Mouse (Mus musculus) kidney, postnatal 25 days (tissue): ENCODE measurements at regions not wholly inside any gene's neighbourhood (a gene's known extent, or its start where the extent isn't known, plus 50 kb on each side); places are given as distances from the start of the nearest gene placed in this dataset.
A peak's percentile ranks its signal among the peaks of the same experiment; 100 is the strongest.

Experiments used
- DNase-seq, 2 experiments: peaks; one replicate each; pipeline ENCODE4 v3.0.0; 2021; ENCODE audit warnings: mixed read lengths in 2 of 2

DNA sequence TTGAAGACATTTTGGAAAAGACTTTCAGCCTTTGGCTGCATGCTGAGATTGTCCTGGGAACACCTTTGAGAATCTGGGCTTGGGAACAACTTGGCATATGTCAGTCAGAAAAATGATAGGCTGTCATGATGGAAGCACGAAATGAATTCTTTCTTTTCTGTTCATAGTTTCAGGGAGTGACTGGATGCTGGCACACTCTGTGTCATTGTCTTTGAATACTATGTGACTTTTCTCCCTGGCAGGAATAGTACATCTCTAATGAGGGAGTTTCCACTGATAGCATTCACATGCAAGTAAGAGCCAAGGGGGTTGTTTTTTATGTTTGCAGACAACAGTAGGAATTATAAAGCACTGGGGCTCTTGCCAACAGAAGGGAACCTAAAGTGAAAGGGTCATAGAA is 177.9 kb downstream of the Rassf9 start:
- peak in 1 of 2 experiments; percentile 15 for DNase-seq

- no peak for DNase-seq
Observed at GRCm38 (mm10) chr10:102686667-102687397, 174.8 kb downstream of the Rassf9 start.

GRCm38 (mm10) chr10:102685833-102686434 is 173.9 kb downstream of the Rassf9 start:
- DNase-seq: peak; percentile 6 to 58

- DNase-seq: no peak
Observed at GRCm38 (mm10) chr10:102667359-102667758, 155.3 kb downstream of the Rassf9 start.

DNA sequence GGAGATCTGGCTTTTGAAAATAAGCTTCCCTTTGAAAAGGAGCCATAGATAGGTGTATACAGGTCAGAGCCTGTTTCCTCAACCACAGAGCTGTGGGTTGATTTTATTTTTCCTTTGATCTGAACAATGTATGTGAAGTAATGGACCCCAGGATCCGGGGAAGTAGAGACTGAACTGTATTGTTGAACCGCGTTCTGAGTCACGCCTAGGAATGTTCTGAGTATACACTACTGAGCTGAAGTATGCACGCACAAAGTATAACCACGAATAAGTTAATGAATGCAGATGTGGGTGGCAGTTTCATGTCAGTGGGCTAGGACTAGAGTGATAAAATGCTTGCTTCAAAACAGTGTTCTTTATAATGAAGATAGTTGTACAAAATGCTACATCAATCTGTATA is 147.7 kb downstream of the Rassf9 start:
- DNase-seq: no peak

GRCm38 (mm10) chr10:102636507-102636906 is 124.5 kb downstream of the Rassf9 start:
- no peak for DNase-seq

- no peak for DNase-seq
Observed at GRCm38 (mm10) chr10:102633438-102633837, 121.4 kb downstream of the Rassf9 start.

GRCm38 (mm10) chr10:102628609-102629008 is 116.6 kb downstream of the Rassf9 start:
- no peak for DNase-seq

DNA sequence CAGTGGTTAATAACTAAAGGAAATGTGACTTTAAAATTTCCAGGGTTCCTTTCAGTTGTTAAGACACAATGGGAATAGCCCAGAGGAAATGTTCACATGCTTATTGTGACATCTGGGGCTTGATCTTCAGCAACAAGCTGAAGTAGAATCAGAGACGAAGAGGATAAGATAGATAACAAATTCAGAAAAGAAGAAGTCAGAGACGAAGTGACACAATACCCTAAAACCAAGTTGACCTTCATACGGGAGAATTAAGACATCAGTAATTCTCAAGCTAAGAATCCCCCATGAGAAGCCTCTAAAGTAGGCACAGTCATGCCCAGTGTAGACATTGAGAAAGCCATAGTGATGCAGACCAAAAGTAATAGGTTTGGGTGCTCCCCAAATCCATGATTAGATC is 111.9 kb downstream of the Rassf9 start:
- DNase-seq: no peak

GRCm38 (mm10) chr10:102622583-102623008 is 110.6 kb downstream of the Rassf9 start:
- DNase-seq: no peak

- DNase-seq: no peak
Observed at GRCm38 (mm10) chr10:102618711-102619110, 106.7 kb downstream of the Rassf9 start.

GRCm38 (mm10) chr10:102615962-102616595 is 104.1 kb downstream of the Rassf9 start:
- no peak for DNase-seq
